Mouse (Mus musculus) skeletal muscle tissue, adult 2 months (tissue): ENCODE measurements at regions not wholly inside any gene's neighbourhood (a gene's known extent, or its start where the extent isn't known, plus 50 kb on each side); places are given as distances from the start of the nearest gene placed in this dataset.

Experiments used
- DNase-seq: peaks from one replicate; pipeline ENCODE4 v3.0.0-alpha.2; 2012; ENCODE audit warnings: low read depth, low spot score

DNA sequence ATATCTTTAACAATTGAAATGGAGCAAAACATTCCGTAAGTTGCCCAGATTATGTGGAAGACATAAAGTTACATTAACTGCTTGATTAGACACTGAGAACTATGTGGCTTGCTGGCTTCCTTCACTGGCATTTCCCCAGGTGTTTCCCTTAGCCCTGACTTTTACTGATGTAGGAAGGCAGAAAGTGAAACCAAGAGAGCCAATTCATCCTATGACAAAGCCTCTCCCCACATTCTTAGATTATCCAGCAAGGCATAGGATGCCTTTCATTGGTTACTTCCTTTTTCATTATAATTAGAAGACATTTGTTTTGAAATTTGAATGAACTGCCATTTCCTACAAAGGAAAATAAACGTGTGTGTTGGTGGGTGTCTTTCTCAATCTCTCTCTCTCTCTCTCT, 72.1 kb downstream of the Cdc42ep3 start:
- DNase-seq = no peak

DNA sequence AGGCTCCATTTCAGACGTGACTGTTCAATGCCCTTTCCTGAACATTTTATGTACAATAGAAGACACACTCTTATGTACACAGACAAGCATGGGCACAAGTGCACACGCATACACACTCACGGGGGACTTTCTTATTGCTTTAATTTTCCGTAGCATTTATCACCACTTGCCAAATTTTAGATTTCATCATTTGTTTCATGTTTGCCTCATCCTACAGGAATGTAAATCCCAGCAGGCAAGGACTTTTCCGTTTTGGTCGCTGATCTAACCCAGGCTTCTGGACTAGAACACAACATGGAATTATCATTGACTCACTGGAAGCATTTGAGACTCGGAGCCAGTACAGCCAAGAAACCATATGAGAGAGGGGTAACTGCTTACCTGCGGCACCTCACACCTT, 81.3 kb downstream of the Cdc42ep3 start:
- DNase-seq = peak; percentile 21

DNA sequence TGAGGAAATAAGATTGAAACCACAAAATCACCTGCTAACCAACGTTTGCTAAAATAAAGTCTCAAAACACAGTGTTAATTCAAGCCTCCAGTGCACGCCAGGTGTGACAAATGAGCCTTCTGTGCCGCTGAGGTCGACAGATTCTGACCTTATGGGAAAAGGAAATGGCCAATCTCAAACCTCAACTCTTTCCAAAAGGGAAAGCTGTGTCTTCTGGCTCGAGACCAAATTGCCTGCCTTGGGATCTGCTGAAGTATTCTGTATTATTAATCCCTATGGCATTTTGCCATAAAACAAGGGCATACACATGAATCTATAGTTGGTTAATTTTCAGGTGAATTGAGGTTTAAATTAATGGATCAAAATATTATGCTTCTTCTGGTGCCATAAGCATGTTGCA, 95.2 kb downstream of the Cdc42ep3 start:
- DNase-seq = no peak

DNA sequence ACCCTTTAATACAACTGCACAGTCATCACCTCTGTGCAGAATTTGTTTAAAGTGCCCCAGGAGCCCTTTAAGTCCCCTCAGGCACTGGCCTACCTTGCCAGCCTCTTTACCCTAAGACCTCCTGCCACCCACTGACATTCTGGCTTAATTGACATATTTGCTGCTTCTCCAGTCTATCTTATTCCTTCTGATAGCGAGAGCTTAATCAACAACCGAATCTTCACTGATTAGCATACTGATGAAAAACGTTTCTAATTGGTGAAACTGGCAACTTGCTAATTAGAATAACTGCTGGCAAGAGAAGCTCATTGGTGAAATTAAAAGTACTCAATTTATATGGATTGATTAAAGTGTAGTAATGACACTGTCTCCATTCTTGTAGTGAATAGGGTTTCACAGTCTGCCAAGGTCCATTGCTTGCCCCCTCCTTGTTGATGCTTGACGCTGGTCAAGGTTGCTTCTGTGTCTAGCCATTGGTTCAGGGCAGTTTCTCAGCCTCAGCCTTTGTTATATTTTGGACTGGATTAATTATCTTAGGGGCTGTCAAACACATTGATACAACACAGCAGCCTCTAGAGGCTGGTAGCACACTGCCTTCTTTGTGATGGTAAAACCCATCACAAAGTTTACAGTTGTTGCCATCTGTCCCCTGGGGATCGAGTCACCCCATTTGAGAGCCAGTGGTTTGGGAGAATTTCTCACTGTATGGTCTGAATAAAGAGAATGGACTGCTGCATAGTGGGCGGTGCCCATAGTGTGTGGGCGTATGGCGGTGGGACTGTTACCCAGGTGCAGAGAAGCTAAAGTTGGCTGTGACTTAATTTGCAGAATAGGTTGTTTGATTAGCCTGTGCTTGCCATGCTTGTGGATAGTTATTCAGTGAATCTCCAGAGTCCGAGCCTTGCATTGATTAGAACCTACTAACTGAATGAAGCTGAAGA, 107.7 kb downstream of the Cdc42ep3 start:
- DNase-seq = no peak

DNA sequence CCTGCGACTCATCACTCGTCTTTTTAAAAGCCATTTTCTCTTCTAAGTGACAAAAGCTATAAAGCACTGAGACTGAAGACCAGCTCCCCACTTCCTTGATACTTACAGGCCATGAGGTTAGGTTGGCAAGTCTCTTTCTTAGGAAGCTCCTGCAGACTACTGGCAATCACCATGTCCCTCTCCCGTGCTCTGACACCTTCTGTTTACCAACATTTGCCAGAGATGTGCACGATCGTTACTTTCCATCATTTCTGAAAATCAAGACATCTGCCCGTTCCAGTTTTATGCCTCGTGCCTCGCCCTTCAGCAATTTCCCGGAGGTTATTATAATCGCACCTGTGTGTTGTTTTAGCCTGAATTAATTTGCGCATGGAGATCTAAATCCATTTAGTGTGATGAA, 110.8 kb downstream of the Cdc42ep3 start:
- DNase-seq = no peak

DNA sequence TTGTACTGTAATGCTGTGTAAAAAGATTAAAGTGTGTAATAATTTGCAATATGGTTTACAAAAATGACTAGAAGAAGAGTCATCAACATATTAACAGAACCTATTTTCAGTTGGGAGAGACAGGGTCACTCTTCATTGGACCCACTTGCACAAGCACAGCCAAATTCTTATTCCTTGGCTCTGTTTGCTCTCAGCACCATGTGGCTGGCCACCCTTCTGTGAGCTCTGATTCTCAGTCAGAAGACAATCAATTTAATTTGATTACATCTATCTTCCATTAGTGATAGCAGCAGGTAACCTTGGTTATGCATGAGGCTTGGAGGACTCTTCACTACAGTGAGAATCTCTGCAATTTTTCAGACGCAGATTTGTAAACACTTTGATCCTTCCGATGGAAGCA, 111.5 kb downstream of the Cdc42ep3 start:
- DNase-seq = no peak

DNA sequence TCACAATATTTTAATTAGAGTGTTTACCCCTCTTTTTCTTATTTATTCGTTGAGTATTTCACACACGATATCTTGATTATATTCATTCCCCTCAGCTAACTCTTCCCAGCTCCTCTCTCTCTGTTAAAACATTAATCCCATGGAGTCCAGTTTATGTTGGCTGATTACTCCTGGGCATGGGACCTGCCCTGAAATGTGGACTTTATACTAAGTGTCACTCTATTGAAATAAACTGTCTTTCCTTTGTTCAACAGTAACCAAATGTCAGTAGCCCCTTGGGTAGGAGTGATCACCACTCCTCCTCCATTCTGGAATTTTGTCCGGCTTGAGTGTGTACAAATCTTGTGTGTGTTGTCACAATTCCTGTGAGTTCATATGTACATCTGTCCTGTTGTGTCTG, 113.4 kb downstream of the Cdc42ep3 start:
- DNase-seq = no peak

DNA sequence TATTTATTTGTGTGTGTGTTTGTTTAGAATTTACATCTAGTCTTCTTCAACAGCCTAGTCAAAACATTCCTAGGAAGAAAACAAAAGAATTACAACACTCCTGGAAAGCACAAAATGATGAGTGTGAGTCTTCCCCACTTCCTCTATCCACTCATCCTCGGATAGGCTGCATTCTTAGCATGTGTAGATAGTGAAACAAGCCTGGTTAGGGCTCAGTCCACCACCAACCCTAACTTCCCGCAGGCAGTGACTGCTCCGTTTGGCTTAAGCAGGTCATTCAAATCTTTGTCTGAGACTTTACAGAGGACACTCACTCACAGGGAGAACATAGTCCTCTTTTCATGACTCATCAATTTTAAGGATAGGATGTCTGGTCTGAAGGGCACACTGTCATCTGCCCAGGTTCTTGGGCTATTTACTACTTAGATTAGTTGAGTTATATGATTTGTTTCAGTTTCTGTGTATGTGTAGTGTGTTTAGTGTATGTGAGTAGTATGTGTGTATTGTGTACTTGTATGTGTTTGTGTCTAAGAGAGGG, 118.6 kb downstream of the Cdc42ep3 start:
- DNase-seq = no peak

DNA sequence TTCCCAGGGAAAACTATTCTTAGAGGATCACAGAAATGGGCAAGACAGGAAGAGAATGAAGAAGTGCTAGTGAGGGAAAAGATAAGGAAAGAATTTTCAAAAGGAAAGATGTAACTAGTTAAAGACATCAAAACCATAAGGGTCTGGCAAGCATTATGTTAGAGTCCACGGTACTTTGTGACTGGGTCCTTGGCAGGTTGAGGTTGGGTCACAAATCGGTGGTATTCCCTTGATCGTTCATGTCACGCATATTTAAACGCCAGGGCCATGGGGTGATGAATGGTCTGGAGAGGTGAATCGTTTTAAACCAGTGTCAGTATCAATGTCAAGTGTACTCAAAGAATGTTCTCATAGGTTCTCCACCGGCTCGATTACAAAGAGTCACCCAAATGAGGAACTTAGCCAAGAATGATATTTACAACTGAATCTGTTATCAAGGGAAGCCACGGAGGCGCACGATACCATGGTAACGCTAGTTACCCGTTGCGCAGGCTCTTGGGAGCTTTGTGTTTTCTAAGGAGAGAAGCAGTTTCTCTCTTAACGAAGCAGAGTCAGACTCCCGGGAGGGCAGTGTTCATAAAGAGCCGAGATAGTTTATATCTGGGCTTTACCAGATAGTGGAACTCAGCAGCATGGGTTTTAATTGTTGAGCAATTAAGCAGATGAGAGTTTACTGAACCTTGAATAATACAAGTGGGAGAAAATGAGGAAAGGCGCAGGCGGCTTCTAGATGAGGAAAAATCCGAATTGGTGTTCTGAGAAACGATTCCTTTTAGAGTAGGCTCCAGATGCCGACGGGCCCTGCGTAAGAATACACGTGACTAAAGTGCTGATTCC, 124.0 kb downstream of the Cdc42ep3 start:
- no peak for DNase-seq

DNA sequence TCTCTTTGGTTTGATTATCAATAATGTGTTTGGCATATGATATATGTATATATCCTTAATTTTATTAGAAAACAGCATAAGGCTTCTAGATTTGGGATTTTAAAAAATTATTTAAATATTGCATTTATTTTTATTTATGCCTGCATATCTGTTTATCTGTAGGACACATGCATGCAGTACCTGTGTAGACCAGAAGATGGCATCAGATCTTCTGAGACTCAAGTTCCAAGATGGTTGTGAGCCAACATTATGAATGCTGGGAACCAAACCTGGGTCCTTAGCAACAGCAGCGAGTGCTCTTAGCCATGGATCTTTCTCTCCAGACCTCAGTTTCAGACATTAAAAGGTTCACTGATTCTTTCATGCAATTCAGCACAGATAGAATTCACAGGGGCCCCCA, 148.3 kb downstream of the Cdc42ep3 start:
- no peak for DNase-seq

DNA sequence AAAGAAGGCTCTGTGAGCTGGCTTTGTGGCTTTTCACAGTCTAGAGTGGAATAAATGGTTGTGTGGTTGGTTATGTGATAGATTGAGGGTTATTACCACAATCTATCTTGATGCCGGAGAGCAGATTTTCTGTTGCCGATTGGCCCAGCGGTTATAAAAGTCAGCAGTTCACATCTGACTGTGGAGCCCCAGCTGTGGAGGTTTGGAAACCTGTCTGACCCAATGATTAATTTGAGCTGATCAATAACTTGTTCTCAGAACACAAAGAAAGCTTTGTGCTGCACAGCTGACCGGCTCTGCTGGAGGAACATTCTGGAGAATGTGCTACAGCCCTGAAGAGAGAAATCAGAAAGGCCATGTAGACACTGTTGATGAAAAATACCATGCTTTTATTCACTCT, 148.8 kb downstream of the Cdc42ep3 start:
- DNase-seq = no peak

DNA sequence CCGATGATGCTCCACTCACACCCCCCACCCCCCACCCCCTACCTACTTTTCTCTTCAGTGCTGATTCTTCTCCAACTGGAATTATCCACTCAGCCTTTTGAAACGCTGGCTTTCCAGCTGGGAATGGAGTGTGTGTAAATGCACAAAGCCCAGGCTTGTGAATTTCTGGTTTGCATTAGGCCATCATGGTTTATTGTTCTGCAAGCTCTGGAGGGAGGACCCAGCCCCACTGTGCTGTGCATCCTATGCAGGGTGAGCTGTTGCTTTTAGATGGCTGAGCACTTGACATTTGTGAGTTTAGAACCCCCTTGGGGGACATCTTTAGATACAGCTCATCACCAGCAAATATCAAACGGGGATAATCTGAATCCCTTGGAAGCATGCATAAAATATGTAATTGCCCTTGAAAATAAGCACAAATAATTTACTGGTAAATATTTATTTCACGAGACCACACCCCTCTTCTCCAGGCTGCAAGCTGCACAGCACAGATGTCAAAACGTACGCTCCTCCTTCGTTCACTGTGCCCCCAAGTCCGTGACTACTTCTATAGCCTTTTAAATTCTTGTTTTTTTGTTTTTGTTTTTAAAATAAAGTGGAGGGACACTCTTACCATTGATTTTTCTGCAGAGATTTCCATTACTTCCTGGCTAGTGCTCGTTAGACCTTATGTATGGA, 148.2 kb downstream of the Qpct start:
- no peak for DNase-seq

DNA sequence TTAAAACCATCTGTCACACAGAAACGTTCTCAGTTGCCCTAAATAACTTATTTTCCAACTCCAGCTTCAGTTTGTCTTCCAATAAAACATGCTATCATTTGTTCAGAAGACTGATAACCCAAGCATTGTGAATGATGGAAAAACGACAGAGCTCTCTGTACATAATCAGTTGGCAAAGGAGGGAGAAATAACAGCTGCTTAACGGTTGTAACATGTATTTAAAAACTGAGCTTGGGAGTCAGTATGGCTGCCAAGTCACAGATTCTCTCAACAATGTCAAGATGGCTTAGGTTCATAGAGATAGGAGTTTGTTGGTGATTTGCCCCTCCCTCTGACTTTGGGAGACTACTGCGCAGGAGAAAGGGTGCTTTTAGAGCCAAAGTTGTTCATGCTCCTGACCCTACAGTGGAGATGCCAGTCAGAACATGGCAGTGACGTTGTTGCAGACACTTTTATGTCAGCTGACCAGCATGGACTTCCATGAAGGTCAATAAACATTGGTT, 140.2 kb downstream of the Qpct start:
- DNase-seq = no peak

DNA sequence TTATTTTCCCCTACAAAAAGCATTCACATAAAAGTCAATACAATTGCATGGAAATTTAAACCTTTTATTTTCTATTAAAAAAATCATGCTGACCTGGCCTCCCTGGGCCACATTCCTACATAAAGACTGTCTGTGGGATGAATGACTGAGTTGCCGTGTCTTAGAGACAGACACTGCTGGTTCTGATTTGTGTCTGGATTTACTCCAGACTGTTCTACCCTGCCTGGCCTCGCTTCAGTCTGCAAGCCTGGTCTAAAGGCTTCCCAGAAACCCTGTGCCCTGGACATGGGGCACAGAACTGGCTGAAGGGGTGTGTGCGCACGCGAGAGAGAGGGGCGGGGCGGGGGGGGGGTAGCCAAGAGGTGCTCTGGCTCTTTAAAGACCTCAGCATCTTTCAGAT, 136.6 kb downstream of the Qpct start:
- no peak for DNase-seq

DNA sequence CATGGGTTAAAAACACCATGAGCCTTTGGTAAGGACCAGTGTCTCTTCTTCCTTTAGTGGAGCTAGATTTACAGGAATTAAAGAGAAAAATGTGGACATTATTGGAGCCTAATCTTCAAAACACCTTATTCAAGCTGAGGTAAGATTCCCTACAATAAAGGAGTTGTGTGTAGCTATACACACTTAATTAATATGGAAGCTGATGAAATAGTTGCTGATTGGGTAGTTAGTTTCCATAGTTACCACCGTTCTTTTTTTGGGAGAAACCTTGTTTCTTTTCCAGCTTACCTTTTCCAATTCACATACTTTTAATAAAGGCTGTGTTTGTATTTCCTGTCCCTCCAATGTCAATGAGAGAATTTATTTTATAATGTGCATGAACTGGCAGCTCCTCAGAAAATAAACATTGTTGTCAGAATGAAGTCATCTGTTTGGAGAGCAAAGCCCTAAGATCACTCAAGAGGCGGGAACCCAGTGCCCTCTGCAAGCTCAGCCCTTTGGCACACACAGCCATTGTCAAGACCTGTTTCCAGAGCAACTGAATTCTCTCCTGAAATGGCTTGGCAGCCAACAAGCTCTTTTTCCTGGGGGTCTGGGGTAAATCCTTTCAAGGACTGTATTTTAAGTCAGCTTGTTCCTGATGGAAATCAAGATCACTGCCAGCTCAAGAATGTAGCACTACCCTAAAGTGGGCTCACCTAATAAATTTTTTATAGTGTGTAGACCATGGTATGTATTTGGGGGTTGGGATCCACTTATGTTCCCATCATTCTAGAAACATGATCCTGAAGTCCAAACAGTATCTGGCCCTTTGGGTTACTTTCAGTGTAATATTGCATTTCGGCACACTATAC, 128.8 kb downstream of the Qpct start:
- no peak for DNase-seq

DNA sequence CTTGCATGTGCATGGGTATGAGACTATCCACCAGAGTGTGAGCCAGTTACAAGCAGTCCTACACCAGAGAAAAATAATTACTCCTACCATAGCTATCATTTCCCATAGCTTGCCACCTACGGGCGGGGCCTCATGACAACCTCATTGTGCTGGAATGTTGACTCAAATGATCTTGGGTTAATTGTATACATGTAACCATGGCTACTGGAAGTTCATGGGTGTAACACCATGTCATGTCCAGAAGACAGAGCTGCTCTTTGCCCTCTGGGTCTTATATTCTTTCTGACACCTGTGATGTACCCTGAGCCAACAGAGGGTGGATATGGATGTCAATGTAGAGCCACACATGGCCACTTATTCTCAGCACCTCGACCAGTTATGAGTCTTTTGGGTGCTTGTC, 125.6 kb downstream of the Qpct start:
- DNase-seq = no peak

DNA sequence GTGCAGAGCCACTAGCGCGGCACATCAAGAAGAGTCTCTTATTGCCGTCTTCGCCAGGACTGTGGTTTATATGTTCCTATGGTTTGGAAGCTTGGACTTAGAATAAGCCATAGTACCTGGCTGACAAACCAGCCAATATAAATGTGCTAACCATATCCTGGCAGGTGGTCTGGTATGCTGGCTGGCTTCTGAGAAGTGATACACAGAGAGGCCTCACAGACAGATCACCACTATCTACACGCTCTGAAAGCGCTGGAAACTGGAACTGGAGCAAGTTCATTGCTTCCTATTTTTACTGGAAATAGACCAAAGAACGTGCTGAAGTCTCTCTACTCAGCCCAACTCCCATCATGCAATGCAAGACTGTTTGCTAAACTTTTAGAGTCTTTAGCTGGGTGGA, 124.7 kb downstream of the Qpct start:
- DNase-seq = no peak

DNA sequence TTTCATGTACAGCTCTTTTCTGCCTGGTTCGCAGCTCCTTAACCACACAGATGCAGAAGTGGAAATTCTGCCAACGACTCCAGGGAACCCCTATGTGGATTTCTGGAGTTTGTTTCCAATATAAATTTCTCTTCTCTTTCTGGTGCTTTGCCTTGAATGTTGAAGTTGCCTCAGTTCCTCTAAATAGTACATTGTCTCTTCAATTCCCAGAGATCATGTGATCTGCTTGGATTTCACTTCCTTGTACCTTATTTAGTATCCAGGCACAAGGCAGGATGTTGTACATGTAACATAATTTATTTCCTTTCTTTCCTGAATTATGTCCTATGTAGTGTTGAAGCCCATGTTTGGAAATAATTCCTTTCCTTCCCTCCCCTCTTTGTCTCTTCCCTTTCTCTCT, 123.7 kb downstream of the Qpct start:
- DNase-seq = no peak

DNA sequence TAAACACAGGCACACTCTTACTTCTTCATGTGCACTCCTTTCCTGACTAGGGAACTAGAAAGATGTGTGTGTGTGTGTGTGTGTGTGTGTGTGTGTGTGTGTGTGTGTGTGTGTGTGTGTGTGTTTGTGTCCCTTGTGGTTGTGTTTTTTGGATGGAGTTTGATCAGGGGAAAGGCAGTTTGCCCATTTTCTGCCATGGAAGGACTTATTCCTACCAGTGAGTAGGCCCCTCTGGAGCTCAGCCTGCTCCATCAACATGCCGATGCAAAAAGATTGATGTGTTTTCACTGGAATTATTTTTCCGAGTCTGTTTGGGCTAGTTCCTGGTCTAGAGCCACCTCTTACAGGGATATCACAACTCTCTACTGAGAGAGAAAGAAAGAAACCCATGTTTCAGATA, 120.6 kb downstream of the Qpct start:
- DNase-seq = no peak

DNA sequence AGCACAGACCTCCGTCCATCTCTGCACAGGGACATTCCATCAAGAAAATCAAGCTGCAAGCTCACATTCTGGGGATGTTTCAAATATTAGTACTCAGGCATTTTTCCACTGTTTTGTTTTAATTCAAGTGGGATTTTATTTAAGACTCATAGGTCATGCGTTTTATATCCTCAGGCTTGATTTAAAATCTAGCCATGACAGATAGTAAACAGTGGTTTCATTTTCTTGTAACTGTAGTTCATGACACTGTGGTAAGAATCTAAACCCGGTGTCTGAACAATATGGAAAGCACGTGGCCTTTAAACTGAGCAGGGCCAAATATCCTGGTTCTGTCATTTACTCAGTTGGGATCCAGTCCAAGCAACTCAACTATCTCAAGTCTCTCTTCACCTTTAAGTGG, 119.0 kb downstream of the Qpct start:
- DNase-seq = no peak

DNA sequence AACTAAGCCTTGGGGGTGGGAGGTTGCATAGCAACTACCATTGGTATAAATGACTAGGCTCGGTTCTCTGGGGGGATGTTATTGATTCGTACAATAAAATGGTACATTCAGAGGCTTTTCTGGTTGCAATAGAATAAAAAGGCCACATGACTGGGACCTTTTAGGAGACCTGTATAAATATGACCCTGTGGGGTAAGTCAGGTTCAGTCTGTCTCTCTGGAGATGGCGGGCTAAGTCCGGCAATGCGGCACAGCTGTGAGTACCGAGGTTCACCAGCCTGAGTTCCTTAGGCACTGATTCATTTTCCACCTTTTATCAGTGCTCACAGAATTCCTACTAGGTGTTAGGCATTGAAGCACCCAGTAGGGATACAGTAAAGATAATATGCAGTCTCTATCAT, 115.5 kb downstream of the Qpct start:
- DNase-seq = no peak
